Mouse (Mus musculus) small intestine, adult 2 months (tissue): ENCODE measurements at regions not wholly inside any gene's neighbourhood (a gene's known extent, or its start where the extent isn't known, plus 50 kb on each side); places are given as distances from the start of the nearest gene placed in this dataset.

ENCODE experiments used
- CTCF ChIP-seq: fragments of 200-500 bp; IDR thresholded peaks from 2 replicates; pipeline ENCODE4 v1.5.1; 2012; ENCODE audit warnings: low read depth, mild to moderate bottlenecking, control low read depth, inconsistent platforms, low read length, moderate library complexity, mixed read lengths; ENCODE audit not compliant: insufficient replicate concordance, insufficient read length; ENCODE audit errors: extremely low read depth
- POLR2A ChIP-seq: fragments of 200-500 bp; IDR thresholded peaks from 2 replicates; pipeline ENCODE4 v1.6.1; 2012; ENCODE audit warnings: low read depth, mild to moderate bottlenecking, control low read depth, inconsistent platforms, low read length, moderate library complexity

- TF ChIP-seq POLR2A, result no peak
- no peak for TF ChIP-seq CTCF
These were observed 79.5 kb downstream of the Tpra1 start for GRCm38 (mm10) chr6:88981544-88981943.
